Mouse (Mus musculus): ENCODE measurements around the gene Atp1b2. TPM values are rescaled to one million over a fixed set of nuclear protein-coding genes. Genes with fewer than 3 reads are reported as not detected.

Gene Atp1b2
- total RNA-seq, 2 experiments from 2014 or later, result 403 to 438 TPM

DNA sequence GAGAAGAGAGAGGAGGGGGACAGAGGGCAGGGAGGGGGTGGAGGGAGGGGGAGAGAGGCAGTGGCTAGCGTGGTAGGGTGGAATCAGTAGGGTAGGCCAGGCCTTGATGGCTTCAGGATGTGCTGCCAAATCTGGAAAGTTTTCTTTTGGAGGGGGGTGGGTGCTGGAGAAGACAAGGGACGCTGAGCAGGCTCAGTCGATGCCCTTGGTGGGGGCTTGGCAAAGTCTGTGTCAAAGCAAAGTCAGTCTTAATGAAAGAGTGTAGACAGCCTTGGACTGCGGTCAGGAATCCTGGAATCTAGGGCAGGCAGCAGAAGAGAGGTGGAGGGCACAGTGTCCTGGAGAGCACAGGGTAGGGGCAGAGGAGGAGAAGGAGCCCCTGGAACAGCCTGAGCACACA lies 5.2 kb upstream of the Atp1b2 start:
- DNase-seq (ENCODE audit: low spot score in 2 of 2), result no peak
- intact Hi-C loops (cut with DNase I), result no loop called here

GRCm38 (mm10) chr11:69609416-69609815 lies 3.7 kb upstream of the Atp1b2 start:
- intact Hi-C loops (cut with DNase I), result no loop called here
- DNase-seq (ENCODE audit: low spot score in 2 of 2), result no peak

GRCm38 (mm10) chr11:69608525-69608924 lies 2.8 kb upstream of the Atp1b2 start:
- DNase-seq (ENCODE audit: low spot score in 2 of 2), result no peak
- intact Hi-C loops (cut with DNase I), result no loop called here

DNA sequence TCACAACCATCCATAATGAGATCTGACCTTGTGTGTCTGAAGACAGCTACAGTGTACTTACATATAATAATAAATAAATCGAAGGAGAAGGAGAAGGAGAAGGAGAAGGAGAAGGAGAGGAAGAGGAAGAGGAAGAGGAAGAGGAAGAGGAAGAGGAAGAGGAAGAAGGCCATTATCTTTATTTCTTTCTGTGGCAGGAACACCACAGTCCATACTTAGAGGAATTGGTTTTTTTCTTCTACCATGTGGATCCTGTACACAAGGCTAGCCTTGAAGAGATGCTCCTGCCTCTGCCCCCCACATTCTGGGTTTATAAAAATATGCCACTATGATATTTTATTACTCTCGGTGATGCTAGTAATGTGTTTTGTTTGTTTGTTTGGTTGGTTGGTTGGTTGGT lies 1.1 kb upstream of the Atp1b2 start:
- intact Hi-C loops (cut with DNase I), result no loop called here

DNA sequence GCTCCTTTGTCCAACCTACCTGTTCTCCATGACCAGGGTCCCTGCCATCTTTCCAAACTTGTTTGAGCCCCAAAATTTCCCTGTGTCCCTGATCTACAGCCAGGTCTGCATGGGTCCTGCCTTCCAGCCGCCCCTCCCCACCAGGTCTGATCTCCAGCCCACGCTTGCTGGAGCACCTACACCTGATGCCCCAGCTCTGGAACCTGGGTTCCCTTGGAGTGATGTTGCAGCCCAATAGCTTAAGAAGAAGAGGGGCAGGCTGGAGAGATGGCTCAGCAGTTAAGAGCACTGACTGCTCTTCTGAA lies 701 bp upstream of the Atp1b2 start:
- DNase-seq (ENCODE audit: low spot score in 2 of 2), result no peak
- intact Hi-C loops (cut with DNase I), result no loop called here

More for the DNA sequence above, 1.1 kb upstream of the Atp1b2 start:
- DNase-seq (ENCODE audit: low spot score in 2 of 2), result no peak

DNA sequence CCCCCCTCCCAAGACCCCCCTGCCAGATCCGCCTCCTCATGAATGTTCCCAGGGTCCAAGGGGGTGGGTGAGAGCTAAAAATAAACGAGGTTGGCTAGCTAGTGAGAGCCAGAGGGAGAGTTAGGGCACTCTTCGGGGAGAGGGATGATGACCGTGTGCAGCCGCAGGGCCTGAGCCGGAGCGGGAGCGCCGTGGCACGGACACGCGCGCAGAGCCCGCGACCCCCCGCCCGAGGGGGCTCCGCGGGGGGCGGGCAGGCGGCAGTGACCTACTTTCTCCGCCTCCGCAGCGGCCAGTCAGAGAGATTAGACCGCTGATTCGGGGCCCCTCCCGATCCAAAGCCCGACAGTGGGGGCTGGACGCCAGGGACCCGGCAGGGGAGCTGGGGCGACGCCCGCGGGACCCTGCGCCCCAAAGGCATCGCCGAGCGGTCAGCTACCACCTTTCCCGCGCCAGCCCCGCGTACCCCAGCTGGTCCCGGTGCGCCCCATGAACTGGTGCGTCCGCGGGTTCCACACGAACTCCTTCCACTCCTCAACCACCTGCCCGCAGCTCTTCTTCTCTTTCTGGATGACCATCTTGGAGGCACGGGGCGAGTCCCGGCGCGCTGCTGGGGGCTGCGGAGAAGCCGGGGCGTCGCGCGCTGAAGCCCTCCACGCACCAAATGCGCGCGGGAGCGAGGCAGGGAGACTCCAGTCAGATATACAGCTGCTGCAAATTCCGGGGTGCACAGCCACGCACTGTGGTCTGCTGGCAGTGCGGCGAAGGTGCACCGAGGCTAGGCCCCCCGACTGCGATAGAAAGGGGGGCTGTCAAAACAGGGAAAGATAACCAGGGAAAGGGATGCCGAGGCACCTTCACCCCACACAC lies 712 bp downstream of the Atp1b2 start:
- intact Hi-C loops (cut with DNase I), result loop anchor here (2.0 kb wide), 1 partner anchor 24 kb away; the partner anchor contains the start of genes Trp53 and Wrap53
- peak; percentile 20 to 27 for DNase-seq (ENCODE audit: low spot score in 2 of 2)

- intact Hi-C loops (cut with DNase I), result loop anchor here (2.0 kb wide), 1 partner anchor 24 kb away; the partner anchor contains the start of genes Trp53 and Wrap53
- DNase-seq (ENCODE audit: low spot score in 2 of 2), result no peak
Measured at GRCm38 (mm10) chr11:69604347-69604746, 1.4 kb downstream of the Atp1b2 start.

DNA sequence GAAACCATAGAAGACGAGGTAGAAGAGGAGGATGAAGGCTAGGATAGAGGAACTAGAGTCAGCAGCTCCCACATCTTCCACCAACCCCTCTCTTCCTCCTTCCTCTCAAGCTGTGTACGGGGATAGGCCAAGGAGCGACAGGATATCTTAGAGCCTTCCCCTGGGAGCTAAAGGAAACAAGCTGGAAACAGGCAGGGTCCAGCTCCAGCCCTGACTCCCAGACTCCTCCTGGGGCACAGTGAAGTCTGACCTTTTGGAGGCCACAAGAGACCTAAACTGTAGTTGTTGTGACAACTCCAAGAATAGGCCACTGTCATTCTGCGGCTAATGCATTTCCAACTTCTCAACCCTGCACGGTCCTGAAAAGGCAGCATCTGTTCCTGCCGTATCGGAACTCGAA lies 2.2 kb downstream of the Atp1b2 start:
- no peak for DNase-seq (ENCODE audit: low spot score in 2 of 2)
- intact Hi-C loops (cut with DNase I), result no loop called here

GRCm38 (mm10) chr11:69601768-69602167 lies 4.0 kb downstream of the Atp1b2 start:
- DNase-seq (ENCODE audit: low spot score in 2 of 2), result no peak
- intact Hi-C loops (cut with DNase I), result no loop called here

GRCm38 (mm10) chr11:69600098-69600497 lies 5.6 kb downstream of the Atp1b2 start:
- DNase-seq (ENCODE audit: low spot score in 2 of 2), result peak; percentile 58 to 77
- intact Hi-C loops (cut with DNase I), result no loop called here

DNA sequence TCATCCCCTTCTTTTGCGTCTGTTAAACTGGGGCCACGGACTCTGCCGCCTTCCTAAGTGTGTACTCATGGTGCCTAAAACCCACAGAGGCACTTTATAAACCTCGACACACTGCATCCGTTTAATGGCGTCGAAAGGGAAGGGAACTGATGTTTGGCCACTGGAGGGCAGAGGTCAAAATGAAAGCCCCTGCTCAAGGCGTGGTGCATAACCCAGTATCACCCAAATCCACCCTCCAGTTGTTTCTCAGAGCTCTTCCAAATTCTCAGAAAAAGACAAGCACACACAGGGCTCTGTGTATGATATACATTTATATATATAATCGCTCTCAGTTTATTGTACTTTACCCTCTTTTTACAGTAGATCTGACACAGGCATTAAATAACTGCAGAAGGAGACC lies 6.3 kb downstream of the Atp1b2 start:
- intact Hi-C loops (cut with DNase I), result no loop called here
- no peak for DNase-seq (ENCODE audit: low spot score in 2 of 2)

DNA sequence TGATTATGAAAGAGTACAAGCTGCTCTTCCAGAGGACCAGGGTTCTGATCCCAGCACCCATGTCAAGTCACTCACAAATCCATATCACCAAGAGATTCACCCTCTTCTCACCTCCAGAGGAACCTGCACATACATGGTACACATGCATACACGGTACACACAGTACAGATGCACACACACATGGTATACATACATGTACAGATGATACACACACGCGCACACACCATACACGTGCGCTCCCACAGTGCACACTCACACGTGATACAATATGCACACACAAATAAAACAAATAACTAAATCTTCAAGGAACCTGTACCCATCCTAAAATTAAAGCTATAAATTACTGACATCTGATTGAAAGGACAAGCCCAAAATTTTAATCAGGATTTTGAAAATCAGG lies 10.9 kb downstream of the Atp1b2 start:
- intact Hi-C loops (cut with DNase I), result no loop called here
- DNase-seq (ENCODE audit: low spot score in 2 of 2), result no peak

DNA sequence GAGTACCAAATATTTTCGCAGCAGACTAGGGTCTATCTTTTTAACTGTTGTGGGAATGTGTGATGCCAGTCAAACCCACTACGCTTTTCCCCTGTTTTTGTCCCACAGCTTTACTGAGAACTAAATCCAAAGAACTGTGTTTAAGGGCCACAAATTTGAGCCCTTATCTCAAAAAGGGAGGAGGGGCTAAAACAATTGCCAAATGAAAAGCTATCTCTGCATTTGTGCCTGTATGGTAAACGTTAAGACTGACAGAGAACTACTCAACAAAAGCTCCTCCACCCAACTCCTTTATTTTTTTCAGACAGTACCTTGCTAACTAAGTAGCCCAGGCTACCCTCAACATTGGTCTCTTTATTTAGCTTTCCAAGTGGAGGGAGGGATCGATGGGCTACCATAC lies 12.9 kb downstream of the Atp1b2 start:
- intact Hi-C loops (cut with DNase I), result no loop called here
- no peak for DNase-seq (ENCODE audit: low spot score in 2 of 2)

DNA sequence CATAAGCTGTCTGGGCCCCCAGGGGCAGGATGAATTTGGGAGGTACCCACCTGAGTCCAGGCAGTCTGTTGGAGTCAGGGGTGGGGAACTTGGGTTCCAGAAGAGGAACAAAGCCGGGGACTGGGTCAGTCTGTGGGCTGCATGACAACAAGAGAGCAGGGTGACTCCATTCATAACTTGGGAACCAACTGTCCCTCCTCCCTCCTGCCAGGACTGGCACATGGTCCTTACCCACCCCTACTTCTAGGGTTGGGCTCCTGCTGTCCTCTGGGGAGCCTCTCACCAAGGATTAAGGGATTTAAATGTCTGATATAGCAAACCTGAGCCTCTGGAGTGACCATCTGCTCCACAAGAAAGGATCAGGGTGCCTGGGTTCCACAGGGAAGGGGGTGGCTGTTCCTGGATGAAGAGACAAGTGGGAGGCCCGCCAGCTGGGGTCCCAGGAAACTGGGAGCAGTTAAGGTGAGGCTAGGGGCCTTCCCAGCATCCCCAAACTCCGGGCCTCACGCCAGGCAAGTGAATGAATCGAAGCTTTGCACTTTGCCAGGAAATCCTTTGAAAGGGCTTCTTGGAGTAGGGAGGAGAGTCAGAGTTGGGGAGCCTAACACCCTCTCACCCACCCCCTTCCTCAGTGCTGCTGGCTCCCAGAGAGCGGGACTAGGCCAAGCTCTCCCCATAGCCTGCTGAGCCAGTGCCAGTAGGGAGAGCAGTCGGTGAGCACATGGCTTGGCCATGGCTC lies 13.7 kb downstream of the Atp1b2 start:
- peak; percentile 56 to 76 for DNase-seq (ENCODE audit: low spot score in 2 of 2)
- intact Hi-C loops (cut with DNase I), result no loop called here

DNA sequence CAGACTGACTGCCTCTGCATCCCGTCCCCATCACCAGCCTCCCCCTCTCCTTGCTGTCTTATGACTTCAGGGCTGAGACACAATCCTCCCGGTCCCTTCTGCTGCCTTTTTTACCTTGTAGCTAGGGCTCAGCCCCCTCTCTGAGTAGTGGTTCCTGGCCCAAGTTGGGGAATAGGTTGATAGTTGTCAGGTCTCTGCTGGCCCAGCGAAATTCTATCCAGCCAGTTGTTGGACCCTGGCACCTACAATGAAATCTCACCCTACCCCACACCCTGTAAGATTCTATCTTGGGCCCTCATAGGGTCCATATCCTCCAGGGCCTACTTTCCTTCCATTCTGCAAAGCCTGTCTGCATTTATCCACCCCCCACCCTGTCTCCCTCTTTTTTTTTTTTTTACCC lies 14.3 kb downstream of the Atp1b2 start:
- intact Hi-C loops (cut with DNase I), result no loop called here
- DNase-seq (ENCODE audit: low spot score in 2 of 2), result no peak

DNA sequence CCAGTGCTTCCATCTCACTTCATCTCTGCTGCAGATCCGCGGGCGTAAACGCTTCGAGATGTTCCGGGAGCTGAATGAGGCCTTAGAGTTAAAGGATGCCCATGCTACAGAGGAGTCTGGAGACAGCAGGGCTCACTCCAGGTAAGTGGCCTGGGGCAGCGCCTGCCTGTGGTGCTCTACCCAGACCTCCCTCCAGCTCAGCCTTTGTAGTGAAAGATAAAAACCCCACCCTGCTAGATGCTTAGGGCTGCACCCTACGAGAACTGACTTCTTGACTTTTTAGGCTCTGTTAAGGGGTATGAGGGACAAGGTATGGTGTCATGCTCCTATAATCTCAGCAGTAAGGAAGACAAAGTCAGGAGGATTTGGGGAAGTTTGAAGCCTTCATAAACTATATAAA lies 15.1 kb downstream of the Atp1b2 start:
- no peak for DNase-seq (ENCODE audit: low spot score in 2 of 2)
- intact Hi-C loops (cut with DNase I), result no loop called here

- intact Hi-C loops (cut with DNase I), result no loop called here
- DNase-seq (ENCODE audit: low spot score in 2 of 2), result no peak
Measured at GRCm38 (mm10) chr11:69589207-69589834, 16.4 kb downstream of the Atp1b2 start.

DNA sequence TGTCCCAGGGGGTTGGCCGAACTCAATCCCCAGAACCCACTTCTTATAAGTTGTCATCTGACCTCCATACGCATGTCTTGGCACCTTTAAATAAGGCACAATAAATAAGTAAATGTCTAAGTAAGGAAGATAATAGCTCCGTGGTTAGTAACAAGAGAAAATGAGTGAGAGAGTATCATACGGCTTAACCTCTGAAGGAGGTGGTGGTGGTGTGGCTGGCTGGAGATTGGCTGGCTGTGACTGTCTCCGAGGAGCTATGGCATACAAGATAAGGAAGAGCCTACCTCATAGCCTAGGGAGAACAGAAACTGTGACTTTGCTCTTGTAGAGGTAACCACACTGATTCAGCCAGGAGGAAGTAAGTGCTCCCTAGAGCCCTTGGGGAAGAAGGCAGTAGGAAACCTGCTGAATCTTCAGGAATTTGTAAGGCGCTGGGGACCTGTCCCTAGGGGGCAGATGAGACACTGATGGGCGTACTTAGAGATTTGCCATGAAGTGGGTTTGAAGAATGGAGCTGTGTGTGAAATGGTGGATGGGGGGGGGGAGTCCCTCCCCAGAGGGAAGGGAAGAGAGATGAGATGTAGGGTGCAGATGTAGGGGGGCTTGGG lies 19.9 kb downstream of the Atp1b2 start:
- intact Hi-C loops (cut with DNase I), result no loop called here
- no peak for DNase-seq (ENCODE audit: low spot score in 2 of 2)

DNA sequence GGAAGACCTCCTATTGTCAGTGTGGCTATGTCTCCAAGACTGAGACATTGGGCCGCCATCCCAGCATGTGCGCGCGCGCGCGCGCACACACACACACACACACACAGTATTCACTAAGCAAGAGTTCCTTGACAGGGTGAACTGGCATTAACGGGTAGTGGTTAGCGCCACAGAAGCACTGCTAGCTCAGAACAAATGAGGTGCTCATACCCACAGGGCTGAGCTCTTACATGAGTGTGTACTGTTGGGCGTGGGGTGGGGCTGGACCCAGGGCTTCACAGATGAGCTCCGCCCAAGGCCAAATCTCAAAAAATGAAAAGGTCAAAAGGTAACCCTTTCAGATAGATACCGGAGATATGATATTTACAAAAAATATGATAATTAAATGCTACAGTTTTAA lies 20.8 kb downstream of the Atp1b2 start:
- intact Hi-C loops (cut with DNase I), result loop anchor here (5.0 kb wide), 1 partner anchor 77 kb away; the partner anchor contains the start of gene Mpdu1
- DNase-seq (ENCODE audit: low spot score in 2 of 2), result no peak

- DNase-seq (ENCODE audit: low spot score in 2 of 2), result no peak
- intact Hi-C loops (cut with DNase I), result loop anchor here (5.0 kb wide), 1 partner anchor 78 kb away; the partner anchor contains the start of gene Mpdu1
Measured at GRCm38 (mm10) chr11:69584008-69584407, 21.7 kb downstream of the Atp1b2 start.
